Mouse (Mus musculus): ENCODE measurements around the gene Mindy3. TPM values are rescaled to one million over a fixed set of nuclear protein-coding genes. Genes with fewer than 3 reads are reported as not detected.

Gene Mindy3
- total RNA-seq, 2 experiments from 2014 or later = 65.7 to 76.6 TPM

GRCm38 (mm10) chr2:12305064-12305650 lies 114.1 kb downstream of the Mindy3 start:
- intact Hi-C loops (cut with DNase I) = no loop called here
- DNase-seq = no peak

DNA sequence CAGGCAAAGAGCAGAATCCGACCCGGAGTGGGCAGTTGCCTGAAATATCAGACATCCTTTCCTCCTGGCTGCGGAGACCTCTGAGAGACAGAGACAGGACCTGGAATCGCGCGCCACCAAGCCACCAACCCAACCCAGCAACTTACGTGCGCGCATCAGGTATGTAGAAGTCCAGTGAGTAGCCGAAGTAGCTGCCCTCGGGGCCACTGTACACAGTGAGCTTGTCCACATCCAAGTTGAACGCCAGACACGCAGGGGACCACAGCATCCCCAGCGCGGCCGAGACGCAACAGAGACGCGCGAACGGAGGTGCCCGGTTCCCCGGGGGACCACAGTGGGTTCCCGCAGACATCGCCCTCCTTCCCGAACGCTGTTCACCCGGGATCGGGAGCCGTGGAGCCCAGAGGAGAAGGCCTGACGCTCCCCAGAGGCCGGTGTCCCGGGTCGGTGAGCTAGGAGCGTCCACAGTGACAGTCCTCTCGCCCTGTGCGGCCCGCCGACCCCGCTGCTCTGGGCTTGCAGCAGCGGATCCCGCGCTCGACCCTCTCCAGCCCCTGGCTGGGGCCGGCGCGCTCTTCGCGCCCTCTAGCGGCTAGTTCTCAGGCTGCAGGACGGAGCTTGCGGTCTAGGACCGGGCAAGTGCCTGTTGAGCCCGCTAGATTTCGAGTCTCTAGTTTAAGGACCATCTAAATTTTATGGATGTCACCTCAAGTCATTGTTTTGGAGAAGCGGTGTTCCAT lies 117.7 kb downstream of the Mindy3 start, which contains the start of gene Itga8:
Gene Itga8 (minus strand): TSS at position 492 of the 740 bp plus-strand sequence.
- peak; percentile 88 for DNase-seq
- intact Hi-C loops (cut with DNase I) = loop anchor here (2.0 kb wide), 1 partner anchor 299 kb away; no protein-coding TSS in a partner anchor

- intact Hi-C loops (cut with DNase I) = loop anchor here (2.0 kb wide), 1 partner anchor 298 kb away; no protein-coding TSS in a partner anchor
- no peak for DNase-seq
These were observed 118.6 kb downstream of the Mindy3 start for GRCm38 (mm10) chr2:12300449-12301228.

DNA sequence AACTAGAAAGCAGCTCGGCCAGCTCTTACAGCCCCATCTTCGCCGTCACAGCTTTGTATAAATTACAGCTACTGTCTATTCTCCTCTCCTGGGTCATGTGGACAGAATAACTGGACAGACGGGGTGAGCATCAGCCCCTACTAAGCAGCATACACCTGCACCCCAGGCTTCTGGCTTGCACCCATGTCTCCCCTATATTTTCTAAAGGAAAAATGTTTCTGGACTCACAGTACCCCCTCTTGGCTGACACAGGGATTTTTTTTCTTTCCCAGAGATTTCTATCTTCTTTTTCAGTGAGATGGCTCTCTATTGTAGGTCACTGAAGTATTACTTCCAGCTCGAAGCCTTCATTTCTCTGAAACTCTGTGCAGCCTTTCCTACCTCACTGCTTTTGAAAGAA lies 122.0 kb downstream of the Mindy3 start:
- DNase-seq = peak; percentile 51
- intact Hi-C loops (cut with DNase I) = loop anchor here (10.0 kb wide), 1 partner anchor 142 kb away; no protein-coding TSS in a partner anchor

Other genes starting within 250 kb of the Mindy3 start
- 1 to 10 TPM; 6.1 to 6.5 TPM for gene Itga8, start 117.5 kb downstream of the Mindy3 start, total RNA-seq (2021)

Measured in left cerebral cortex, postnatal 4 days (tissue).